Mouse (Mus musculus) limb, embryonic 14.5 days (tissue): ENCODE results near the gene Rsf1. TPM values are rescaled to one million over a fixed set of nuclear protein-coding genes. Genes with fewer than 3 reads are reported as not detected.

Source experiments
- ATAC-seq: fragments of 200-750 bp; cut with Nextera tagmentation; 2 replicates; pipeline ENCODE4 v1.8.0; 2017; ENCODE audit warnings: low read depth, moderate number of reproducible peaks, moderate TSS enrichment; ENCODE audit not compliant: low FRiP score
- DNase-seq: peaks from one replicate; pipeline ENCODE4 v3.0.0-alpha.2; 2015; ENCODE audit warnings: low spot score
- H3K27ac ChIP-seq: fragments of 300-500 bp; sonication (generic); replicated peaks from 2 replicates; pipeline ENCODE4 v1.5.1; 2014; ENCODE audit warnings: low read depth, mild to moderate bottlenecking, low read length, moderate library complexity, mixed read lengths
- H3K27me3 ChIP-seq: fragments of 300-500 bp; sonication (generic); 2 replicates; pipeline ENCODE4 v1.6.1; 2014; ENCODE audit warnings: low read length, mixed read lengths; ENCODE audit not compliant: control insufficient read depth, insufficient read depth
- H3K36me3 ChIP-seq: fragments of 300-500 bp; sonication (generic); 2 replicates; pipeline ENCODE4 v1.6.1; 2014; ENCODE audit warnings: mild to moderate bottlenecking, low read length, moderate library complexity, mixed read lengths; ENCODE audit not compliant: control insufficient read depth, insufficient read depth
- H3K4me1 ChIP-seq: fragments of 300-500 bp; sonication (generic); 2 replicates; pipeline ENCODE4 v1.6.1; 2014; ENCODE audit warnings: antibody characterized with exemption, low read length, mixed read lengths; ENCODE audit not compliant: control insufficient read depth, insufficient read depth
- H3K4me2 ChIP-seq: fragments of 300-500 bp; sonication (generic); replicated peaks from 2 replicates; pipeline ENCODE4 v1.6.1; 2014; ENCODE audit warnings: low read depth, mild to moderate bottlenecking, low read length, moderate library complexity; ENCODE audit not compliant: severe bottlenecking
- H3K4me3 ChIP-seq: fragments of 300-500 bp; sonication (generic); replicated peaks from 2 replicates; pipeline ENCODE4 v1.5.1; 2014; ENCODE audit warnings: low read length
- H3K9ac ChIP-seq: fragments of 300-500 bp; sonication (generic); 2 replicates; pipeline ENCODE4 v1.6.1; 2014; ENCODE audit warnings: mild to moderate bottlenecking, low read depth, low read length, moderate library complexity; ENCODE audit not compliant: severe bottlenecking
- H3K9me3 ChIP-seq: fragments of 300-500 bp; sonication (generic); 2 replicates; pipeline ENCODE4 v1.6.1; 2016; ENCODE audit warnings: low read length; ENCODE audit not compliant: control insufficient read depth
- POLR2A ChIP-seq: fragments of 200-500 bp; IDR thresholded peaks from 2 replicates; pipeline ENCODE4 v1.8.0; 2012; ENCODE audit warnings: inconsistent platforms, mild to moderate bottlenecking, moderate library complexity, borderline replicate concordance; ENCODE audit not compliant: insufficient read depth, insufficient read length; ENCODE audit errors: extremely low read depth
- WGBS: fragments of 180-500 bp; shearing (Covaris S2); extraction: QIAGEN DNeasy Blood & Tissue Kit; methylation state at CpG from one replicate; pipeline ENCODE4 v1.1.7; 2014; 5-methylcytosine and 5-hydroxymethylcytosine counted together
- polyA plus RNA-seq, 2 experiments: library from polyadenylated mRNA; depleted of rRNA in 1 of 2; stranded (reverse) in 1 of 2; unstranded in 1 of 2; fragments of >200 nt; fragmentation: Nextera tagmentation in 1 of 2; extraction: Ambion mirVana in 1 of 2; gene quantifications; 2 replicates each; pipeline versions ENCODE4 v1.2.1 to v1.2.3; 2012 to 2014

The Rsf1 gene
- polyA plus RNA-seq, 2 experiments = 12.2 to 19.8 TPM

GRCm38 (mm10) chr7:97728666-97729614 is 149.3 kb downstream of the Rsf1 start:
- DNase-seq = no peak
- 73% methylated on average over 14 of the region's 14 CpGs for WGBS
- ATAC-seq = no peak
- Histone ChIP-seq H3K4me1 (no peaks in the 10 kb centered on the region), H3K4me2 (no peak overlapping the region), H3K27ac (no peak overlapping the region), H3K4me3 (no peak overlapping the region), H3K36me3 (0 out of 2 replicates have a peak, but pooled peaks cover 12% of the 10 kb centered on the region), H3K27me3 (no peaks in the 10 kb centered on the region), H3K9ac (no peak overlapping the region), H3K9me3 (no peaks in the 10 kb centered on the region)
- no peak for TF ChIP-seq POLR2A

DNA sequence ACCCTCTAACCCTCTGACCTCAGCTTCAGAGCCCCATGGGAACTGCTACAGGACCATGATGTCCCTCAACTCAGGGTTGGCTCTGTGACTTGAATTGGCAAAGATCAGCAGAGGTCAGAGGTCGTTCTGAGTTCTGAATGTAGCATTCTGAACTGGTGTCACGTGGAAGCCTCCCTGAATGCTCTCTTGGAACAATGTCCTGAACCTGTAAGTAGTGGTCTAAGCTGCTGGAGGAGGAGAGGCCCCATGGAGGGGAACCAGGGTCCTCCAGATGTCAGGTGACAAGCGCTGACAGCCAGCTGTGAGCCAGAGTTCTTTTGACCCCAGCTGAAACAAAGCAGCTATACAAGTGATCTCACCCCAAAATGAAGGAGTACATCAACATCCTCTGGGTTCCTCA is 150.7 kb downstream of the Rsf1 start:
- H3K4me2 ChIP-seq = no peak overlapping the region
- H3K36me3 ChIP-seq = 0 out of 2 replicates have a peak, but pooled peaks cover 4% of the 10 kb centered on the region
- no peak for TF ChIP-seq POLR2A
- DNase-seq = no peak
- no peak for ATAC-seq
- 70% methylated on average over 3 of the region's 3 CpGs for WGBS
- no peaks in the 10 kb centered on the region for H3K27me3 ChIP-seq
- H3K9ac ChIP-seq = no peak overlapping the region
- H3K9me3 ChIP-seq = no peaks in the 10 kb centered on the region
- H3K27ac ChIP-seq = no peak overlapping the region
- H3K4me3 ChIP-seq = no peak overlapping the region
- no peaks in the 10 kb centered on the region for H3K4me1 ChIP-seq

DNA sequence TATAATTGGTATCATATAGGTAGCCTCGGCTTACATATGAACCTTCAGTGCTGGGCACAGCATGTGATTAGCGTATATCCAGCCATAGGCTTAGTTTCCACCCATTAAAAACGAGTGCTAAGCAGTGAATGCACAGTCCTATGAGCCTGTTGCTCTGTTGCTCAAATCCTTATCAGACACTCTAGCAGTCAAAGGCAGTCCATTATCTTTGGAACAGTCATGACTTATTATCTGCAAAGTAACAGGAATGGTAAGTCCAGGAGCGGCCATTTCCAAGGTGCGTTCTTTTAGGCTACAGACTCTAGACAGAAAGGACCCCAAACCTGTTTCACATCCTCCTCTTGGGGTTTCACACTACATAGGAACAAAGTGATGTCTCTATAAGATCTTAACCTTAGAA is 153.9 kb downstream of the Rsf1 start:
- DNase-seq (no peak), ATAC-seq (no peak)
- Histone ChIP-seq H3K9me3 (no peaks in the 10 kb centered on the region), H3K4me1 (peaks cover 6% of the 10 kb centered on the region; the same call in 1 of the 2 replicates), H3K36me3 (no peaks in the 10 kb centered on the region), H3K27me3 (no peaks in the 10 kb centered on the region), H3K4me3 (no peak overlapping the region), H3K4me2 (no peak overlapping the region), H3K27ac (no peak overlapping the region), H3K9ac (no peak overlapping the region)
- TF ChIP-seq POLR2A = no peak
- WGBS = 80% methylated on average over 5 of the region's 5 CpGs

GRCm38 (mm10) chr7:97735021-97735420 is 155.3 kb downstream of the Rsf1 start:
- Histone ChIP-seq H3K4me1 (peaks cover 6% of the 10 kb centered on the region; the same call in 1 of the 2 replicates), H3K27ac (no peak overlapping the region), H3K27me3 (no peaks in the 10 kb centered on the region), H3K4me2 (no peak overlapping the region), H3K36me3 (no peaks in the 10 kb centered on the region), H3K4me3 (no peak overlapping the region), H3K9ac (no peak overlapping the region), H3K9me3 (no peaks in the 10 kb centered on the region)
- DNase-seq (no peak), ATAC-seq (no peak)
- no peak for TF ChIP-seq POLR2A
- WGBS = 84% methylated on average over 8 of the region's 8 CpGs

GRCm38 (mm10) chr7:97735886-97736420 is 156.3 kb downstream of the Rsf1 start:
- no peak overlapping the region for H3K4me3 ChIP-seq
- no peak for ATAC-seq
- WGBS = 54% methylated on average over 4 of the region's 4 CpGs
- H3K36me3 ChIP-seq = no peaks in the 10 kb centered on the region
- no peak for DNase-seq
- H3K4me1 ChIP-seq = peaks cover 6% of the 10 kb centered on the region; the same call in 1 of the 2 replicates
- H3K27me3 ChIP-seq = no peaks in the 10 kb centered on the region
- H3K27ac ChIP-seq = no peak overlapping the region
- no peak overlapping the region for H3K9ac ChIP-seq
- no peaks in the 10 kb centered on the region for H3K9me3 ChIP-seq
- no peak overlapping the region for H3K4me2 ChIP-seq
- TF ChIP-seq POLR2A = no peak
